Mouse (Mus musculus): Measurements from ENCODE around the gene Sfxn4.

Gene Sfxn4

GRCm38 (mm10) chr19:60818677-60819076 is 42.6 kb downstream of the Sfxn4 start:
- DNase-seq: no peak

GRCm38 (mm10) chr19:60813133-60813532 is 48.1 kb downstream of the Sfxn4 start:
- DNase-seq: no peak

GRCm38 (mm10) chr19:60812036-60812389 is 49.3 kb downstream of the Sfxn4 start:
- DNase-seq: no peak

GRCm38 (mm10) chr19:60811098-60812035 is 49.9 kb downstream of the Sfxn4 start, which contains the start of gene Fam45a:
TSS of gene Fam45a (plus strand) at chr19:60811585.
- DNase-seq: peak; percentile 91

GRCm38 (mm10) chr19:60809927-60810326 is 51.4 kb downstream of the Sfxn4 start:
- no peak for DNase-seq

GRCm38 (mm10) chr19:60804903-60805302 is 56.4 kb downstream of the Sfxn4 start:
- DNase-seq: no peak

- DNase-seq: no peak
Observed at GRCm38 (mm10) chr19:60799867-60800569, 61.3 kb downstream of the Sfxn4 start.

- no peak for DNase-seq
Observed at GRCm38 (mm10) chr19:60797415-60797814, 63.9 kb downstream of the Sfxn4 start.

- peak; percentile 17 for DNase-seq
Observed at GRCm38 (mm10) chr19:60795244-60795643, 66.0 kb downstream of the Sfxn4 start.

- no peak for DNase-seq
Observed at GRCm38 (mm10) chr19:60793170-60793707, 68.0 kb downstream of the Sfxn4 start.

- no peak for DNase-seq
Observed at GRCm38 (mm10) chr19:60791164-60791563, 70.1 kb downstream of the Sfxn4 start.

- DNase-seq: peak; percentile 95
Observed at GRCm38 (mm10) chr19:60790551-60791161, 70.6 kb downstream of the Sfxn4 start, which contains the start of gene Eif3a. TSS of gene Eif3a (minus strand) at chr19:60790658.

GRCm38 (mm10) chr19:60789919-60790506 is 71.3 kb downstream of the Sfxn4 start:
- DNase-seq: peak; percentile 43

GRCm38 (mm10) chr19:60789452-60789851 is 71.8 kb downstream of the Sfxn4 start:
- no peak for DNase-seq

- DNase-seq: no peak
Observed at GRCm38 (mm10) chr19:60788214-60788960, 72.9 kb downstream of the Sfxn4 start.

GRCm38 (mm10) chr19:60787465-60788150 is 73.7 kb downstream of the Sfxn4 start:
- no peak for DNase-seq

Data from lung, postnatal 14 days (tissue).